Mouse (Mus musculus) heart, adult 8-10 months (tissue): ENCODE data around the gene Cradd. TPM values are rescaled to one million over a fixed set of nuclear protein-coding genes. Genes with fewer than 3 reads are reported as not detected.
A peak's percentile ranks its signal among the peaks of the same experiment; 100 is the strongest.

Source experiments
- DNase-seq: peaks from one replicate; pipeline ENCODE4 v3.0.0; 2022; ENCODE audit warnings: low spot score
- total RNA-seq, 4 experiments: library from RNA; stranded (reverse); gene quantifications; 2 replicates each; pipeline ENCODE4 v1.2.4; 2022

Gene Cradd
- total RNA-seq, 4 experiments from 2014 or later: 6.6 to 15.0 (median 10.4) TPM

DNA sequence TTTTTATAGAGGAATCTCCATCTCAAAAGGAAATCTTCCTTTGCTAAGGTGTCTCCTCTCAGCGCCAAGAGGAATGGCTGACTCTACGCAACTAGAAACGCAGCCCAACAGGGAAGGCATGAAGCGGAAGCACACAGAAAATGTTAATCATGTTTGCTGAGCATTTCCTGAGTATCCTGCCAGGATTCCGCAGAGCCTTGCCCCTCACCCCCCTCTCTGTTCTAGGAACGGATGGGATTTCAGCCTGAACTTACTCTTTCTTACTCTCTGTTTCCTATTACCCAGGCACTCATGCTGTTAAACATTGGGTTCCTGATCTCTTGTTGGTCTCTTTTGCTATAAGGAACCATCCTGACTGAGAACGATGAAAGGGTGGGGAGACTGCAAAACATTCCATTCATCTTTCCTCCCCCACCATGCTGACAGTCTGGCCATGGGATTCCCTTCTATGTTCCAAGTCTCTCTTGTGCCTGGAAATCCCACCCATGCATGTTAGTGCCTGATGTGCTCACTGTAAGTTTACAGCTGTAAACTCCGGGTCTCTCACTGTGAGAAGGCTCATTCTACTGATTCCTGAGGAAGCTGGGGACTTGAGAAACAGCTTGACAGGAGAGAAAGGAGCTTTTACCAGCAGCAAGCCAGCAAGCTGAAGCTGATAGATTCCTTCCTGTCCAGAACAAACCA lies 161.1 kb downstream of the Cradd start:
- DNase-seq: no peak

DNA sequence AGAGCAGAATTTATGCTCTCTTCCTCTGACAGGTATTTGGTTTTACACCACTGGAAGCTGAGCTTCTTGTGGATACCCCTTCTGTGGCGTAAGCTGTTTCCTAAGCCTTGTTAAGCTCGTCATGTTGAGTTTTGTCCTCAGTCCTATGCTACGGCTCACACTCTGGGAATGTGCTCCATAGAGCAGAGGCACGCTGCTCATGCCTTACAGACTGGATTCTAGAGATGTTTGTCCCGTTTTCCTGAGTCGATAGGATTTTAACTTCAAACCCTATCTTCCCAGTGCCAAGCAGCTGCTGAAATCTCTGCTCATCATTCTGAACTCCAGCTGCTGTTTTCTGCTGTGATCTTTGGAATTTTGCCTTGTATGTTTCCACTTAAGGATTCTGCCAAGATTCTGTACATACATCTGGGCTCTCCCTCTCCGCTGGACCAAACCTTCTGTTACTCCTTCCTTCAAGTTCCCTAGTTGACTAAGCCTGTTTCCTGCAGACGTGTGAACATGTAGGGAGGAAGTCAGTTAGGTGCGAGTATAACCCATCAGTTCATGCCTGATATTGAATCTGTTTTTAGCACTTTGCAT lies 164.2 kb downstream of the Cradd start:
- no peak for DNase-seq

DNA sequence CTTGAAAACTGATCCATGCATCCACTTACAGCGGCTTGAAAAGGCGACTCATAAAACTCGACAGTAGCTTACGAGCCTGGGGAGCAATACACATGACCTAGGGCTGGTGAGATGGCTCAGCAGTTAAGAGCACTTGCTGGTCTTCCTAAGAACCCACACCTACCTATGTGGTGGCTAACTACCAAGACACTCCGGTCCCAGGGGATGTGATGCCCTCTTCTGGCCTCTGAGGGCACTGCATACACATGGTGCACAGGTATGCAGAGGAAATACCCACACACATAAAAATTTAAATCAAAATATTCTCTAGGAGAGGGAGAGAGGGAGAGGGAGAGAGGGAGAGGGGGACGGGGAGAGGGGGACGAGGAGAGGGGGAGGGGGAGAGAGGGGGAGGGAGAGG lies 167.5 kb downstream of the Cradd start:
- no peak for DNase-seq

DNA sequence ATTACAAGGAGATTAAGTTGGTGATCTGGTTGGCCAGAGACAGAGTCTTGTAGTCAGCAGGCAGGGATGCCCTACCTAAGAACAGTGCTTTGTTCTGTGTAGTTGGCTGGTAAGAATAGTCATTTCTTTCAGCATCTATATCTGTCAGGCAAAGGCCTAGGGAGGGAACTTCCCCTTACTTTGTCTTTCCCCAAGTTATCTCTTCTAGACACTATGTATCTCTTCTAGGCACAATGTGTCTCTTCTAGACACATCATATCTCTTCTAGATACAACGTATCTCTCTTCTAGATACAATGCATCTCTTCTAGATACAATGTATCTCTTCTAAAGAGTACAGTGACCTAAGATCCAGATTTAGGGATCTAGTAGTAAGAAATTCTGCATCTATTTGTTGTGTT lies 169.3 kb downstream of the Cradd start:
- DNase-seq: no peak

DNA sequence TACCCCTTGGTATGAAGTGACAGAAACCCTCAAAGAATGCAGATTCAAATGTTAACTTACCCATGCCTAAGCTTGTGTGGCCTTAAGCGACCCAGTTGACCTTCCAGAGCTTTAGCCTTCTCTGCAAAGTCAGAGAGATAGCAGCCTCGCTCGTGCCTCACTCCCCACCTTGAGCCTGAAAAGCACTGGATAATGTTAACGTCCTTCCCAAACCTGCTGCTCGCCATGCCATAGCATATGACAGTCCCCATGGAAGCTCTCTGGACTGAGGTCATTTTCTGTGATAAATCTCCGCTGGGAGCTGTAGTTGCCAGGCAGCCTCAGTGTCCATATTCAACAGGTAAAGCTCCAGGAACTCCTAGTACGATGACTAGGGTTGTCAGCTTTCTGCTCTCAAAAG lies 170.7 kb downstream of the Cradd start:
- DNase-seq: no peak

DNA sequence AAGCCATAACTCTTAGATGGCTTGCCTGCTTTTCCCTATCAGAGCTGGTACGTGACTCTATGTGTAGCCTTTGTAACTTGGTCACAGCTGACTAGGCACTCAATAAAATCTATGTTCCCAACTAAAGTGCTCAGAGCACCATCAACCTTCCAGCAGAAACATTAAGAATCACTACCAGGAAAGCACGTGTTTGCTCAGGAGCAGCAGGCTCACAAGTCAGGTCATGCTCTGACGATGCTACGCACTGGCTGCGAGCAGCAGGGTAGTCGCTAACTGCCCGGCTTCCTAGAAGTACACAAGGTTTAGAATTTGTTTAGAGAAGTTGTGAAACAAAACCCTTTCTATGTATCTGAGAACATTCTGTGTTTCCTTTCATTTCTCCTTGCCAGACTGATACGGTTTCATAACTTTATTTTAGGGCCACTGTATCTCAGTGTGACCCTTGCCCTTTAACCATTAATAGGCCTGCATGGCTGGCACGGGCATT lies 171.4 kb downstream of the Cradd start:
- no peak for DNase-seq

DNA sequence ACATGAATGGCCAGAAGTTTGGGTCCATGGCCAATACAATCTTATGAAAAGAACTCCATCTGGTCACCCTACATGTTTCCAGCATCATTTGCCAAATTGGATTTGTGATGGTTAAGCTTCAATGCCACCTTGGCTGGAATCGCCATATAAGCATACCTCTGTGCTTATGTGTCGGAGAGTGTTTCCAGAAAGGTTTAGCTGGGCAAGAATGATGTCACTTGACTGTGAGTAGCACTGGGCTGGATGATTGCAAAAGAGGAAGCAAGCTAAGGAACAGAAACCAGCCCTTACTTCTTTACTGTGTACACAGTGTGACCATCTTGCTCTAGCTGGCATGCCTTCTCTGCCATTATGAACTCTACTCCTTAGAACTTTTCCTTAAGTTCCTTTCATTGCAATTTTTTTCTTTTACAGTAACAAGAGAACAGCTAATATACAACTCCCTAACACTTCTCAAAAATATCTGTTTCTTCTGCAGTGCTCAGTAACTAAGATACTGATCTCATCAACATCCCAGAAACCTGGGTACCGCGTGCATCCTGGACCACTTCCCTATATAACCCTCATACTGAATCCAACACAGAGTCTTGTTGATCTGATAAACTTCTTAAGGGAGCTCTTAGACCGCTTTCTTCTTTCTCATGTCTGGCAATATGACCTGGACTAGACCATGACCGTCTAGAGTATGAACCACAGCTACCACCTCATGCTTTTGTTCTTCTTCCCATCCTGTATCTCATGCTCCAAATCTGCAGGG lies 172.7 kb downstream of the Cradd start:
- DNase-seq: no peak

DNA sequence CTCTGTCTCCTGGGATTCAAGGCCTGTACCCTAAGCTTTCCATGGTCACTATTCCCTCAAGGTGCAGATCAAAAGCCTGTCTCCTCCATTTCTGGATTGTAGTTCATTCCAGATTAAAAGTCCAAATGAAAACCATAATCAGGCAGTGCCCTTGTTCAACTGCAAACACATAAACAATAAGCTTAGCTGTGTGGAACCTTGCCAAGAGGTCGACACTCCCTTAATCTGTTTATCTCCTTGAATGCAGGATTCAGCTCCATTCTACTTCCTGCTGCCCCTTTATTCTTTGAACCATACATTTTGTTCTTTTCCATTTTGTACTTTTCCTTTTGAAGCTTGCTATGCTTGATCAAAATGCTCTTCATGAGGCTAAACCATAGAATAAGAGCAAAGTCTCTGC lies 174.3 kb downstream of the Cradd start:
- no peak for DNase-seq

DNA sequence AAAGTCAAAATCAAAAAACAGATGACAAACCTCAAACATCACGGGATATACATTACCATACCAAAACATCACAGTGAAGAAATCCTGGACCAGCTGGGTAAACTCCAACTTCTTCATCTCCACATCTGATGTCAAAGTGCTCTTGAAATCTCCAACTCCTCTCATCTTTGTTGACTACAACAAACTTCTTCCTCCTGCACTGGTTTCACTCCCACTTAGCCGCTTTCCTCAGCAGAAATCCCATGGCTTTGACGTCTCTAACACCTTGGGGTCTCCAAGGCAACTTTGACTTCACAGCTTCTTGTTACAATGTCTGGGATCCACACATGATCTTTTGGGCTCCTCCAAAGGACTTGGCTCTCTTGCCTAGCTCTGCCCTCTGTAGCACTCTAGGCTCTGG lies 175.3 kb downstream of the Cradd start:
- no peak for DNase-seq

DNA sequence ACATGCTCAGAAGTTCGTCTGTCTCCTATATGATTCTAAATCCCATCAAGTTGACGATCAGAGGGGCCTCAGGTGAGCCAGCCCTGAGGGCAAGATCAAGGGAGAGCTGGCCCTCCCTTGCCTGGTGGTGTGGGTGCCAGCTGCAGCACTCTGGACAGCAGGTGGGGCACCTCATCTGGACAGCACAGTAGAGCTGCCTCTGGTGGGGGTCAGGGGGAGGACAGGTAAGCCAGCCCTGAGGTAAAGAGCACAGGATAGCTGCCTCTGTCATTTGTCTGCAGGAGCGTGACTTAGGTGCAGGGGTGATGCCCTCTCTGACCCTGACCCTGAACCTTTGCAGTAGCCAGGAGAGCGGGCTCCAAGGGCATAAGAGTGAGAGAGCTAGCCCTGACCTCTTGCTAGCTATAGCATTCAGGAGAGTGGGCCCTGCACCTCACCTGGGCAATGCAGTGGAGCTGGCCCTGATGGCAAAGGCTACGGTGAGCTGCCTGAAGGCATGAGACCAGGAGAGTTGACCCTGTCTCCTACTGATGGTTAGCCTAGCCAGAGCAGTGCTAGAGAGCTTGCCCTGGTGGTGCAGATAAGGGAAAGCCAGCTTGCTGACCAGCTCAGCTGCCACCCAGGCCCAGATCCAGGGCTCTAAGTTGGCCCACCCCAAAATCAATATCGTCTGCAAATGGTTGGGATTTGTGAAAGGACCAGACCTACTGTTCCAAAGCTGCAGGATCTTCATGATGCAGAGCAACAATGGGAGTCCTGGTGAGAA lies 176.6 kb downstream of the Cradd start:
- DNase-seq: no peak

DNA sequence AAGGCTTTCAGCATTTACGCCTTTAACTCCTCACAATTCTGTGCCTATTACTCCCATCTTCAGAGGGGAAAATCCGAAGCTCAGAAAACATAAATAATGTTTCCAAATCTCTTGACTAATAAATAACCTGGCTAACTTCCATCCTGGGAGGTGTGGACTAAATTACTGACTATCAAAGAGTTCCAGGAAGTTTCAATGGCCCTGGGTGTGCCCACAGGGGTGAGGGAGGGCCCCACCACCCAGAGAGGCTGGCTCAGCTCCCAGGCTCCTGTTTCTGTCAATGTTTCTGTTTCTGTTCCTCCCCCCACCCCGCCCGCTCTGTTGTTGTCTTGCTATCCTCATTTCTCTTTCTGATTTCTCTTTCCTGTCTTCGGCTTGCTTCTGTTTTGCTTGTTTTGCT lies 177.4 kb downstream of the Cradd start:
- DNase-seq: peak; percentile 50

DNA sequence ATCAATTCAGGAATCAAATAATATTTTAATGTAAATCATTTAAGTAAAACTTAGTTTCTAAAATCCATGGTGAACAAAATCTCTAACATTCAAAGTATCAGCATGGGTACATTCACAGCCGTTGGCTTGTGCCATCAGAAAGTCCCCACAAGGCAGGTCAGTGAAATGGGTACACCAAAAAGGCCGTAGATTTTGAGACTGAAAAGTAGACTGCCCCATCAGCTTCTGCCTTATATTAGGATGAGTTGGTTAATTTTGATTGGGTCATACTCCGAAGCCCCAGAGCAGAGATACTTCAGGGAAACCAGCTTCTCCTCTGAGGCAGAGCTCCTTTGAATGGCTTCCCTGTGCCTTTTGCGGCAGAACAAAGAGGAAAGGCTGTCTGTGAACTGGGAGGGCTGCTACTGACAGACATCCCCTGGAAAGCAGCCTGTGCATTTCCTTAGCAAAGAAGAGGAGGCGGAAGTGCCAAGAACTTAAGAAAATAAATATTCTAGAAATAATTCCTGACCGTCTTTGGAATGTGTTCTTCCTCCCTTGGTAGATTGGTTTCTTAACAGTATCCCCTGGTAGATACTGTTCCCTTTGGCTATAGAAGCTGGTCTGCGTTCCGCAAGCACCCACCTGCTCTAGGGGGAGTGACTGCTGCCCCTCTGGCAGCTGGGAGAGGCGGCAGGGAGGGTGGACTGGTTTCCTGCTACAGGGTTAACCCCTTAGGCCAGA lies 178.6 kb downstream of the Cradd start:
- DNase-seq: peak; percentile 44

DNA sequence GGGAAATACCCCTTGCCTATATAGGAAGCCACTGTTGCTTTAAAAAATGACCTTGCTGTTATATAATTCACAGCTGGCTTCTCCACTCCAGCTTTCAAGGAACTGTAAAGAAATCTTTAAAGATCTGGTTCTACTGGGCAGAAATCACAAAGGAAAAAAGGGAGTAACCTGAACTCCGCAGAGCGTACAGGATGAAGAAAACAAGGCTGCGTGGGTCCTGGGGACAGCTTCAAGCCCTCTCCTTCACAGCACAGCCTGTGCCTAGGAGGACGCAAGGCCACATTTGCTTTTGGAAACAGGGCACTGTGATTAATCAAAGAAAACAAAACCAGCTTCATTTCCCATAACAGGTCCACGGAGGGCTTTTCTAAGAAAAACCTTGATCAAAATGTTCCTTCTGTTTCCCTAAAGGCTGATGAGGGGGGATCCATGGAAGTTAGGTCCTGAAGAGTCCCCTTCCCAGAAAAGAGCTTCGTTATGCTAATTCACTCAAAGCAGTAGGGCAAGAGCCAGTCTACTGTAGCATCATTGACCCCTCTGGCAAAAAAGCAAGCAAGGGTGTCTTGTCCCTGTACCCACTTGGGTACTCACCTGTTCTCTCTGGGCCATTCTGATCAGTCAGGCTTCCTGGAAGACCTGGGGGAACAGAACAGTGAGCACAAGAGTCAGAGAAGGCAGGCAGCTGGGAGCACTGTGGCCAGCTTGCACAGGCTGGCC lies 179.4 kb downstream of the Cradd start:
- no peak for DNase-seq

DNA sequence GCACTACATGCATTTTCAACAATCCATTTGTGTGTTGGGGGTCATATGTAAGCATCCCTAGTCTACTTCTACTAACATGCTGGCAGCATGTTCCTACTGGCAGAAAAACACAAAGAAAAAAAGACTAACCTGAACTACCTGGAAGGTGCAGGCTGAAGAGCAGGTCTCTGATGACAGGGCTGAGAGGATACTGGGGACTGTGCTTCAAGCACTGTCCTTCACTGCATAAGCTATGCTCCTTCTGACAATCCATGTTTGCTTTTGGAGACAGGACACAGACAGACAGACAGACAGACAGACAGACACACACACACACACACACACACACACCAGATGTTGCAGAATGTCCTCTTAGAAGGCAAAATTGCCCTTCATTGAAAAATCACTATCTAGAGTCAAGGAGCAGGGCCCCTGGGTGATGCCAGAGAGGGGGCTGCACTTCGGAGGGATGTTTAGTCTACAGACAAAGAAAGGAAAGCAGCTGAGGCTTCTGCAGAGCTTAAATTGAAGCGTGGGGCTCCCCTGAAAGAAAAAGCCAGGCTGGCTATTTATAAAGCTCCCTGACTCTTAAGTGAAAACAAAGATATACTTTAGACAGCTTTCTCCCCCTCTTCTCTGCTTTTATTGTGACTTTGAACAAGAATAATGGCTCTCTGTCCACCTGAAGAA lies 180.4 kb downstream of the Cradd start:
- no peak for DNase-seq

DNA sequence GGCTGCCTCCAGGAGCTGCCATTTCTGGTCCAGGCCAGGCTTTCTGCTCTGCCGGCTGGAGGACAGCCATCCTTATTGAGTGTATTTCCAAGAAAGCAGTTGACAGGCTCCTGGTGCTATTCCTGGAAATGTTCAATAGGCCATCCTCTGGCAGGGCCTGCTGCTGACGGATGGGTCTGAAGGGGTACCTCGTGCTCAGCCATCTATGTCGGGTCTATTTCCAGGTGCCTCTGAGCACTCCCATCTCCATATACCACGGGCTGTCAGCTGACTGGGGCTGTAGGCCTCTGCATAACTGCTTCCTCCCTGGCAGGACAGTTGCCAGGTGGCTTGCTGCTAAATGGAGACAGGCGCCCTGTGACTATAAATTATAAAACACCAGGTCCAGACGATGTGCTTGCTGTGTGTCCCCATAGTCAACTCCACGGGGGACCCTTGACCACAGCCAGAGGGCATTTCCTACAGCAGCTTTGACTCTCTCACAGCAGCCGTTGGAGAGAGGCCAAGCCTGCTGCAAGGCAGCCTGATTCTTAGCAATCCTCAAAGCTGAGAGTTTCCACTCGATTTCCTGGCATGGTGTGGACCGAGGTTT lies 181.0 kb downstream of the Cradd start:
- DNase-seq: peak; percentile 86

DNA sequence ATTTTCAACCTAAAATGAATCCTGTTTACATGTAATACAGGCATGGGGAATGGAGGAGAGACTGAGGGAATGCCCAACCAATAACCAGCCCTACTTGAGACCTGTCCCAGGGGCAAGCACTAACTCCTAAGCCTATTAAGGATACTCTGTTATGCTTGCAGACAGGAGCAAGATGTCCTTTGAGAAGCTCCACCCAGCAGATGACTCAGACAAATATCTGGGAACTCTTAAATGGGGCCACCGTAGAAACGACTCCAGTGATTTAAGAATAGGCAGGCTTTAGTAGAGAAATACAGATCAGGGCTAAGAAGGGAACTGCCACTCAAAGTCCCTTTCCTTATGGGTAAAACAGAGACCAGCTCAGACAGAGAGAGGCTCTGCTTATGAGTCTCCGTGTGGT lies 182.9 kb downstream of the Cradd start:
- DNase-seq: peak; percentile 40

DNA sequence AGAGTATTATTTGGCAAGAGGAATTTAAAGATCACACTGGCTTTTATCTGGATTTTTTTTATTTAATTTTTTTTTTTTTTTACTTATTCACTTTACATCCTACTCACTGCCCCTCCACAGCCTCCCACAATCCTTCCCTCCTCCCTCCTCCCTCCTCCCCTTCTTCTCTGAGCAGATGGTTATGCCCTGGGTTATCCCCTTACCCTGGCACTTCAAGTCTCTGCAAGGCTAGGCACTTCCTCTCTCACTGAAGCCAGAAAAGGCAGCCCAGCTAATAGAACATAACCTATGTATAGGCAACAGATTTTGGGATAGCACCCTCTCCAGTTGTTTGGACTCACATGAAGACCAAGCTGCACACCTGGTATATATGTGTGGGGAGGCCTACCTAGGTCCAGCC lies 183.7 kb downstream of the Cradd start:
- no peak for DNase-seq

DNA sequence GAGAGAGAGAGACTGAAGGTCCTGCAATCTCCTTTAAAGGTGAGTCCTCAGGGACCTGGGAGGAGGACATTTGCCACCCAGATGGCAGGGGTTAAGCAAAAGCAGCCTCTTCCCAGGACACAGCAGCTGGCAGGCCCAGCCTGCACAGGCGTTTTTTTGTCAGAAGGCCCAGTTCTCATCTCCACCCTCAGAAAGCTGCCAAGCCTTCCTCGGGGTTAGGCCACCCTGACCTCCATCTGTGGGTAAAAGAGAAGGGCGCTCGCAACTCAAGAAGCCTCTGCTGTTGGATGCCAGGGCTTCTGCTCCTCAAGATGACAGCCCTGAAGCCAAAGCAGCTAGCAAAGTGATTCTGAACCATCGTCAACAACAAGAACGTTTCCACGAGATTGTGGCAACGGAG lies 184.3 kb downstream of the Cradd start:
- peak; percentile 60 for DNase-seq

DNA sequence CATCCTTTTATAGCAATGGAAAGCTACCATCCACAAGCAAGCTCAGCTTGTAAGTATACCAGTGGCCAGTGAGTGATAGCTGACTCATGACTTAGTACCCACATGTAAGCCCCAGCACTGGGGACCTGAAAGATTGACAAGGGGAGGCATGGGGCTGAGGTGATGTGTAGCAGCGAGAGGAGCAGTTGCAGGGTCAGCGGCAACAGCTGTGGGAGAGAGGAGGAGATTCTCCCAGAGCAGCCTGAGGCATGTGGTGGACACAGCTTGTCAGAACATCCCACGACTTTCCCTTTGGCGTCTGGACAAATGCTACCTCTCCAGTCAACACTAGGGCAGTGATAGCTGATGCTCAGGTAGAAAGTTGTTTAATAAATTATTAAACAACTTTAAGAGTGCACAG lies 190.9 kb downstream of the Cradd start:
- DNase-seq: no peak
